Mouse (Mus musculus) G1E (cell line): ENCODE data around the gene Atp5b.

ENCODE experiments used
- CTCF ChIP-seq: IDR thresholded peaks from 2 replicates; pipeline ENCODE4 v1.5.1; 2012; ENCODE audit warnings: low read depth, low read length, inconsistent platforms, mixed read lengths
- GATA1 ChIP-seq: IDR thresholded peaks from 2 replicates; pipeline ENCODE4 v1.6.1; 2012; ENCODE audit warnings: borderline replicate concordance, low read length, inconsistent platforms, mixed read lengths
- GATA2 ChIP-seq: IDR thresholded peaks from 2 replicates; pipeline ENCODE4 v1.6.1; 2012; ENCODE audit warnings: low read depth, low read length, inconsistent platforms, borderline replicate concordance

- TF ChIP-seq GATA2: no peak
- no peak for TF ChIP-seq CTCF
- no peak for TF ChIP-seq GATA1
These were observed 43.2 kb upstream of the Atp5b start for GRCm38 (mm10) chr10:128039858-128040257.
